ENCODE assay signal across 8 mouse cellular contexts in the genomic region with DNA sequence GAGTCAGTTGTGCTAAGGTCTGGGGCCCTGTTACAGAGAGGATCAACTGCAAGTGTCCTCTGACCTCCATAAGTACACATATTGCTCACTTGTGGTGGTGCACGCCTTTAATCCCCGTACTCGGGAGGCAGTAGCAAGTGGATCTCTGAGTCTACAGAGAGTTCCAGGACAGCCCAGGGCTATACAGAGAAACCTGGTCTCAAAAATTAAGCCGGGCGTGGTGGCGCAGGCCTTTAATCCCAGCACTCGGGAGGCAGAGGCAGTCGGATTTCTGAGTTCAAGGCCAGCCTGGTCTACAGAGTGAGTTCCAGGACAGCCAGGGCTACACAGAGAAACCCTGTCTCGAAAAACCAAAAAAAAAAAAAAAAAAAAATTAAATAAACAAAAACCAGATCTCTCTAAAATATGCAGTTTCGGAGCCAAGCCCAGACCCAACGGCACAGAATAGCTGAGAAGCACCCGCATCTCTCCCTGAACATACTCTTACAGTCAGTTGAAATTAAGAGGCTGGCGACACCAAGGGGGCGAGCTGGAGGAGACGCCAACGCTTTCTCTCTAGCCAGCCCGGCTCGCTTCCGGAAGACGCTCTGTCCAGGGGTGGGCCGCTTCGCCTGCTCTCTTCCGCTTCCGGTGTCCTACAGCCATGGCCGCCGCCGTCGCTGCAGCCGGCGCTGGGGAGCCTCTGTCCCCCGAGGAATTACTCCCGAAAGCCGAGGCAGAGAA. TPM values are rescaled to one million over a fixed set of nuclear protein-coding genes. Genes with fewer than 3 reads are reported as not detected.
A peak's percentile ranks its signal among the peaks of the same experiment; 100 is the strongest.
DNase-seq lines count a peak whose midpoint lies in the region; ATAC-seq and TF ChIP-seq lines count a peak whose summit lies in the region.

TSS of gene Tomm22 (plus strand) at position 613 of the 723 bp plus-strand sequence.

- WGBS in forebrain, embryonic 15.5 days, result 18% methylated on average over 33 of the region's 33 CpGs
- WGBS in lung, embryonic 14.5 days, result 16% methylated on average over 32 of the region's 33 CpGs
- 16% methylated on average over 33 of the region's 33 CpGs for WGBS in olfactory bulb, adult 2 months
- 20% methylated on average over 33 of the region's 33 CpGs for WGBS in thymus, adult 2 months

- 0 out of 2 replicates have a peak, but pooled peaks have one; percentile 36 for TF ChIP-seq POLR2A in olfactory bulb, adult 2 months (IDR thresholded peaks at IDR 0.05; ENCODE audit: insufficient read depth, low read depth, low read length)
- TF ChIP-seq POLR2A in thymus, adult 2 months (IDR thresholded peaks at IDR 0.05; ENCODE audit: control insufficient read depth, extremely low read depth, insufficient read depth, low read length, poor library complexity), result peak; percentile 68; the same call in 1 of the 2 replicates

- peak within 1 kb of the TSS; percentile 82 for H3K9ac ChIP-seq in forebrain, embryonic 15.5 days (replicated peaks)
- H3K9ac ChIP-seq in lung, embryonic 14.5 days, result peak within 1 kb of the TSS; percentile 85

- intact Hi-C loops in heart, postnatal 25 days (cut with DNase I), result no loop called here

- DNase-seq in ES-CJ7 (ENCODE audit: low read depth, low spot score), result peak; percentile 94
- peak; percentile 85 for DNase-seq in cerebellum, adult 11 months
- peak; percentile 80 for DNase-seq in heart, postnatal 25 days (ENCODE audit: low spot score)
- peak; percentile 90 to 94 for DNase-seq in layer of hippocampus, adult 2 months (ENCODE audit: low spot score in 2 of 2)
- DNase-seq in lung, embryonic 14.5 days, result peak; percentile 97
- peak; percentile 89 for DNase-seq in thymus, adult 2 months

- peak; percentile 70 for TF ChIP-seq CTCF in layer of hippocampus, adult 2 months (conservative IDR thresholded peaks at IDR 0.05)
- TF ChIP-seq CTCF in lung, embryonic 14.5 days (IDR thresholded peaks at IDR 0.05; ENCODE audit: low read depth), result peak; percentile 61
- TF ChIP-seq CTCF in olfactory bulb, adult 2 months (IDR thresholded peaks at IDR 0.05; ENCODE audit: insufficient read depth, low read depth, low read length), result peak; percentile 38; the same call in 1 of the 2 replicates
- TF ChIP-seq CTCF in thymus, adult 2 months (IDR thresholded peaks at IDR 0.05; ENCODE audit: borderline replicate concordance, control insufficient read depth, extremely low read depth, insufficient read depth, low read length, poor library complexity), result 0 out of 2 replicates have a peak, but pooled peaks have one; percentile 59

- ATAC-seq in forebrain, embryonic 15.5 days (replicated peaks), result peak; percentile 98
- ATAC-seq in lung, embryonic 14.5 days (ENCODE audit: insufficient read depth), result peak; percentile 98

- H3K27ac ChIP-seq in forebrain, embryonic 15.5 days (replicated peaks), result peak within 1 kb of the TSS; percentile 60; the same call in 1 of the 2 replicates
- H3K27ac ChIP-seq in layer of hippocampus, adult 2 months, result peak within 1 kb of the TSS; percentile 90
- H3K27ac ChIP-seq in lung, embryonic 14.5 days (ENCODE audit: low read depth), result no peak within 1 kb of the TSS; the same call in 1 of the 2 replicates
- no peak within 1 kb of the TSS; the same call in 1 of the 2 replicates for H3K27ac ChIP-seq in olfactory bulb, adult 2 months (ENCODE audit: insufficient read depth, low read depth, low read length)
- H3K27ac ChIP-seq in thymus, adult 2 months (ENCODE audit: control insufficient read depth, insufficient read depth, low read length), result no peak within 1 kb of the TSS

- H3K9me3 ChIP-seq in forebrain, embryonic 15.5 days, result no peaks in the 10 kb centered on the region
- H3K9me3 ChIP-seq in lung, embryonic 14.5 days (ENCODE audit: low read depth, low read length), result no peaks in the 10 kb centered on the region

- no peaks in the 10 kb centered on the region for H3K27me3 ChIP-seq in forebrain, embryonic 15.5 days
- H3K27me3 ChIP-seq in lung, embryonic 14.5 days (ENCODE audit: insufficient read depth, low read length), result no peaks in the 10 kb centered on the region
- no peaks in the 10 kb centered on the region for H3K27me3 ChIP-seq in thymus, adult 2 months (ENCODE audit: control insufficient read depth, insufficient read depth, low read length)

- H3K36me3 ChIP-seq in forebrain, embryonic 15.5 days, result peaks cover 55% of the 10 kb centered on the region
- peaks cover 52% of the 10 kb centered on the region for H3K36me3 ChIP-seq in lung, embryonic 14.5 days (ENCODE audit: insufficient read depth)
- H3K36me3 ChIP-seq in thymus, adult 2 months (ENCODE audit: control insufficient read depth, insufficient read depth, low read length), result peaks cover 25% of the 10 kb centered on the region

- peak within 1 kb of the TSS; percentile 92 for H3K4me2 ChIP-seq in forebrain, embryonic 15.5 days (replicated peaks)
- peak within 1 kb of the TSS; percentile 63 for H3K4me2 ChIP-seq in lung, embryonic 14.5 days

- peak within 1 kb of the TSS; percentile 95 for H3K4me3 ChIP-seq in forebrain, embryonic 15.5 days
- peak within 1 kb of the TSS; percentile 85 for H3K4me3 ChIP-seq in layer of hippocampus, adult 2 months
- peak within 1 kb of the TSS; percentile 89 for H3K4me3 ChIP-seq in lung, embryonic 14.5 days (ENCODE audit: low read depth, low read length)
- H3K4me3 ChIP-seq in olfactory bulb, adult 2 months (ENCODE audit: insufficient read depth, low read depth, low read length), result peak within 1 kb of the TSS; percentile 77
- peak within 1 kb of the TSS; percentile 86 for H3K4me3 ChIP-seq in thymus, adult 2 months (ENCODE audit: control insufficient read depth, insufficient read depth, low read length)

- peaks cover 7% of the 10 kb centered on the region for H3K4me1 ChIP-seq in forebrain, embryonic 15.5 days
- H3K4me1 ChIP-seq in lung, embryonic 14.5 days (ENCODE audit: insufficient read depth), result 0 out of 2 replicates have a peak, but pooled peaks cover 3% of the 10 kb centered on the region
- H3K4me1 ChIP-seq in olfactory bulb, adult 2 months (ENCODE audit: control insufficient read depth, insufficient read depth, low read length), result peaks cover 18% of the 10 kb centered on the region
- peaks cover 5% of the 10 kb centered on the region for H3K4me1 ChIP-seq in thymus, adult 2 months (replicated peaks; ENCODE audit: control insufficient read depth, insufficient read depth, low read length)

RNA-seq across cellular contexts. Expression of gene Tomm22, which starts in this region (rescaled TPM):
- 264 and 266 TPM in 2 replicates for polyA plus RNA-seq in forebrain, embryonic 15.5 days (2015; fragmentation: Nextera tagmentation; extraction: Ambion mirVana)
- 100 to 1,000 TPM; 120 to 122 TPM for total RNA-seq in heart, postnatal 25 days (2021)
- 100 to 1,000 TPM in 1 of 2 experiments, 10 to 100 TPM in 1; 99.9 to 105 TPM for total RNA-seq in layer of hippocampus, adult 2 months (2021)
- 244 and 245 TPM in 2 replicates for polyA plus RNA-seq in lung, embryonic 14.5 days (2014; fragmentation: Nextera tagmentation; extraction: Ambion mirVana)
- not detected in 2 replicates for polyA plus RNA-seq in olfactory bulb, adult 2 months (2012; ENCODE audit: insufficient read depth, insufficient read length, low replicate concordance, missing spikeins)
- polyA plus RNA-seq in thymus, adult 2 months (2012; rRNA removed), result 51.7 and 65.2 TPM in 2 replicates

Comparison
In these comparisons a context has a peak if more than half of its experiments do, and no peak if none do; other contexts are left out.
1. H3K27ac ChIP-seq: peak in forebrain, embryonic 15.5 days (single experiment) and layer of hippocampus, adult 2 months (single experiment); none in lung, embryonic 14.5 days (single experiment), olfactory bulb, adult 2 months (single experiment) and thymus, adult 2 months (single experiment).
2. Peak in every context shown above with its lines, with median percentiles within 50 percentile points of each other: DNase-seq, H3K4me3 ChIP-seq and CTCF ChIP-seq.